Mouse (Mus musculus) neural tube, embryonic 13.5 days (tissue): ENCODE results near the gene Itga2b. TPM values are rescaled to one million over a fixed set of nuclear protein-coding genes. Genes with fewer than 3 reads are reported as not detected.

Source experiments
- ATAC-seq: fragments of 200-750 bp; cut with Nextera tagmentation; 2 replicates; pipeline ENCODE4 v1.8.0; 2017; ENCODE audit warnings: low read depth, mild to moderate bottlenecking, moderate TSS enrichment, moderate library complexity
- H3K27ac ChIP-seq: fragments of 300-500 bp; sonication (generic); replicated peaks from 2 replicates; pipeline ENCODE4 v1.5.1; 2015; ENCODE audit warnings: moderate library complexity, mild to moderate bottlenecking, inconsistent platforms
- H3K27me3 ChIP-seq: fragments of 300-500 bp; sonication (generic); 2 replicates; pipeline ENCODE4 v1.6.1; 2015; ENCODE audit warnings: mild to moderate bottlenecking, inconsistent platforms
- H3K36me3 ChIP-seq: fragments of 300-500 bp; sonication (generic); 2 replicates; pipeline ENCODE4 v1.6.1; 2015; ENCODE audit warnings: mild to moderate bottlenecking, inconsistent platforms
- H3K4me1 ChIP-seq: fragments of 300-500 bp; sonication (generic); replicated peaks from 2 replicates; pipeline ENCODE4 v1.6.1; 2015; ENCODE audit warnings: inconsistent platforms
- H3K4me2 ChIP-seq: fragments of 300-500 bp; sonication (generic); 2 replicates; pipeline ENCODE4 v1.6.1; 2015; ENCODE audit warnings: inconsistent platforms, mild to moderate bottlenecking, moderate library complexity
- H3K4me3 ChIP-seq: fragments of 300-500 bp; sonication (generic); 2 replicates; pipeline ENCODE4 v1.5.1; 2015; ENCODE audit warnings: mild to moderate bottlenecking, inconsistent platforms
- H3K9ac ChIP-seq: fragments of 300-500 bp; sonication (generic); 2 replicates; pipeline ENCODE4 v1.6.1; 2015; ENCODE audit warnings: moderate library complexity, mild to moderate bottlenecking, inconsistent platforms
- H3K9me3 ChIP-seq: fragments of 300-500 bp; sonication (generic); 2 replicates; pipeline ENCODE4 v1.6.1; 2016; ENCODE audit warnings: inconsistent platforms
- WGBS: fragments of 180-500 bp; shearing (Covaris S2); methylation state at CpG from one replicate; pipeline ENCODE4 v1.1.7; 2015; 5-methylcytosine and 5-hydroxymethylcytosine counted together
- polyA plus RNA-seq: library from polyadenylated mRNA; unstranded; fragments of >200 nt; fragmentation: Nextera tagmentation; extraction: Ambion mirVana; gene quantifications from 2 replicates; pipeline ENCODE4 v1.2.1, GENCODE M21; 2015

Itga2b gene
- polyA plus RNA-seq, result 5.7 and 6.2 TPM in 2 replicates

GRCm38 (mm10) chr11:102469648-102470357, at the start of gene Itga2b:
Gene Itga2b, minus strand, starts transcription at chr11:102470122.
- peaks cover 9% of the 10 kb centered on the region for H3K27me3 ChIP-seq
- H3K4me2 ChIP-seq, result no peak within 1 kb of the TSS
- H3K9ac ChIP-seq, result no peak within 1 kb of the TSS
- peaks cover 6% of the 10 kb centered on the region for H3K36me3 ChIP-seq
- 61% methylated on average over 11 of the region's 11 CpGs for WGBS
- no peaks in the 10 kb centered on the region for H3K9me3 ChIP-seq
- no peak within 1 kb of the TSS for H3K4me3 ChIP-seq
- peaks cover 24% of the 10 kb centered on the region for H3K4me1 ChIP-seq
- H3K27ac ChIP-seq, result no peak within 1 kb of the TSS
- ATAC-seq, result no peak

GRCm38 (mm10) chr11:102514793-102515424, 45.0 kb upstream of the Itga2b start:
- Histone ChIP-seq H3K4me2 (no peak overlapping the region), H3K27me3 (no peaks in the 10 kb centered on the region), H3K27ac (no peak overlapping the region), H3K36me3 (peaks cover 22% of the 10 kb centered on the region), H3K9ac (no peak overlapping the region), H3K4me1 (no peaks in the 10 kb centered on the region), H3K9me3 (no peaks in the 10 kb centered on the region), H3K4me3 (no peak overlapping the region)
- no peak for ATAC-seq
- 100% methylated on average over 1 of the region's 1 CpGs for WGBS

DNA sequence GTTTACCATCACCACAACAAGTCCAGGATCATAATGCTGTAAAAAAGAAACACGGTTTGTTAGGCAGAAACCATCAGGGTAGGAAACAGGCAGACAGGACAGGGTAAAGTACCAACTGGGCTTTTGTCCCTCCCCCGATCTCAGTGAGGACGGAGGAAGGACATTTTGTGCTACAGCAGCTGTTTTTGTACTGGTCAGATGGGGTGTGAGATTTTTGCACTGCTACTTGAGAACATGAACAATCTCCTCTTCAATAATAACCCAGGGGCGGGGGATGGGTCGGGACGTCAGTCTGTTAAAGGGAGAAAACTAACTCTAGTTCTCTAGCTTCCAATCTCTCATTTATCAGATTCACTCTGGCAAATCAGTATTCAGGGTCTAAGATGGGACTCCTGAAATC, 40.3 kb upstream of the Itga2b start:
- H3K4me3 ChIP-seq, result no peak overlapping the region
- H3K9me3 ChIP-seq, result no peaks in the 10 kb centered on the region
- peaks cover 23% of the 10 kb centered on the region for H3K36me3 ChIP-seq
- no peak overlapping the region for H3K4me2 ChIP-seq
- no peaks in the 10 kb centered on the region for H3K27me3 ChIP-seq
- H3K9ac ChIP-seq, result no peak overlapping the region
- WGBS, result 68% methylated on average over 6 of the region's 6 CpGs
- H3K4me1 ChIP-seq, result no peaks in the 10 kb centered on the region
- no peak overlapping the region for H3K27ac ChIP-seq
- ATAC-seq, result no peak

- H3K9ac ChIP-seq, result no peak overlapping the region
- no peak overlapping the region for H3K4me3 ChIP-seq
- H3K4me2 ChIP-seq, result no peak overlapping the region
- peaks cover 64% of the 10 kb centered on the region for H3K36me3 ChIP-seq
- H3K4me1 ChIP-seq, result no peaks in the 10 kb centered on the region
- WGBS, result 82% methylated on average over 2 of the region's 2 CpGs
- ATAC-seq, result no peak
- no peak overlapping the region for H3K27ac ChIP-seq
- H3K9me3 ChIP-seq, result no peaks in the 10 kb centered on the region
- H3K27me3 ChIP-seq, result no peaks in the 10 kb centered on the region
Observed at GRCm38 (mm10) chr11:102496732-102497131, 26.8 kb upstream of the Itga2b start.

- Histone ChIP-seq H3K4me3 (no peak overlapping the region), H3K36me3 (peaks cover 69% of the 10 kb centered on the region), H3K4me2 (no peak overlapping the region)
Observed at GRCm38 (mm10) chr11:102496206-102496605, 26.3 kb upstream of the Itga2b start.

GRCm38 (mm10) chr11:102495742-102496141, 25.8 kb upstream of the Itga2b start:
- WGBS, result 97% methylated on average over 5 of the region's 5 CpGs
- ATAC-seq, result no peak
- H3K4me1 ChIP-seq, result no peaks in the 10 kb centered on the region

More at GRCm38 (mm10) chr11:102496206-102496605, 26.3 kb upstream of the Itga2b start:
- Histone ChIP-seq H3K27me3 (no peaks in the 10 kb centered on the region), H3K4me1 (no peaks in the 10 kb centered on the region), H3K9me3 (no peaks in the 10 kb centered on the region), H3K9ac (no peak overlapping the region), H3K27ac (no peak overlapping the region)
- ATAC-seq, result no peak
- WGBS, result 91% methylated on average over 2 of the region's 2 CpGs

DNA sequence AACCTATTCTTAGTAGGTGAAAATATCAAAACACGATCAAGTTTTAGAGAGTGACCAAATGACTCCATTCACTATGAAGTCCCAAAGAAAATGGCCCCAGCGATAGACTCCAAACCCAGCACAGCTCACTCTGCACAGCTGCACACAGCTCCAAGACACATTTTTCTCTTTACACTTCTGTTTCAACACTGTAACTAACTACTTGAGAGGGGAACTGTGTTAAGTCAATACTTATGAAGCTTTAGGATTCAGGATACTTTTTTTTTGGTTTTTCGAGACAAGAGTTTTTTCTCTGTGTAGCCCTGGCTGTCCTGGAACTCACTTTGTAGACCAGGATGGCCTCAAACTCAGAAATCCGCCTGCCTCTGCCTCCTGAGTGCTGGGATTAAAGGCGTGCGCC, 25.2 kb upstream of the Itga2b start:
- Histone ChIP-seq H3K27ac (no peak overlapping the region), H3K9me3 (no peaks in the 10 kb centered on the region), H3K9ac (no peak overlapping the region), H3K4me3 (no peak overlapping the region), H3K27me3 (no peaks in the 10 kb centered on the region), H3K4me1 (no peaks in the 10 kb centered on the region), H3K36me3 (peaks cover 62% of the 10 kb centered on the region), H3K4me2 (no peak overlapping the region)
- no peak for ATAC-seq
- WGBS, result 95% methylated on average over 6 of the region's 6 CpGs

More at GRCm38 (mm10) chr11:102495742-102496141, 25.8 kb upstream of the Itga2b start:
- Histone ChIP-seq H3K9me3 (no peaks in the 10 kb centered on the region), H3K36me3 (peaks cover 68% of the 10 kb centered on the region), H3K9ac (no peak overlapping the region), H3K4me2 (no peak overlapping the region), H3K27me3 (no peaks in the 10 kb centered on the region), H3K27ac (no peak overlapping the region), H3K4me3 (no peak overlapping the region)

GRCm38 (mm10) chr11:102494063-102494650, 24.2 kb upstream of the Itga2b start:
- Histone ChIP-seq H3K36me3 (peaks cover 54% of the 10 kb centered on the region), H3K9me3 (no peaks in the 10 kb centered on the region)
- 82% methylated on average over 7 of the region's 7 CpGs for whole genome bisulfite sequencing

GRCm38 (mm10) chr11:102493241-102493640, 23.3 kb upstream of the Itga2b start:
- no peak overlapping the region for H3K4me2 ChIP-seq
- no peaks in the 10 kb centered on the region for H3K9me3 ChIP-seq
- no peaks in the 10 kb centered on the region for H3K27me3 ChIP-seq
- no peak for ATAC-seq
- no peaks in the 10 kb centered on the region for H3K4me1 ChIP-seq
- no peak overlapping the region for H3K9ac ChIP-seq
- WGBS, result 88% methylated on average over 2 of the region's 2 CpGs
- H3K36me3 ChIP-seq, result peaks cover 50% of the 10 kb centered on the region
- no peak overlapping the region for H3K4me3 ChIP-seq
- no peak overlapping the region for H3K27ac ChIP-seq

More at GRCm38 (mm10) chr11:102494063-102494650, 24.2 kb upstream of the Itga2b start:
- Histone ChIP-seq H3K27ac (no peak overlapping the region), H3K9ac (no peak overlapping the region), H3K4me1 (no peaks in the 10 kb centered on the region), H3K4me2 (no peak overlapping the region), H3K27me3 (no peaks in the 10 kb centered on the region), H3K4me3 (no peak overlapping the region)
- ATAC-seq, result no peak

GRCm38 (mm10) chr11:102487901-102488300, 18.0 kb upstream of the Itga2b start:
- Histone ChIP-seq H3K4me2 (no peak overlapping the region), H3K36me3 (peaks cover 55% of the 10 kb centered on the region), H3K4me3 (no peak overlapping the region), H3K27me3 (no peaks in the 10 kb centered on the region), H3K4me1 (no peaks in the 10 kb centered on the region), H3K27ac (no peak overlapping the region), H3K9me3 (no peaks in the 10 kb centered on the region), H3K9ac (no peak overlapping the region)
- WGBS, result 84% methylated on average over 2 of the region's 2 CpGs
- ATAC-seq, result no peak

DNA sequence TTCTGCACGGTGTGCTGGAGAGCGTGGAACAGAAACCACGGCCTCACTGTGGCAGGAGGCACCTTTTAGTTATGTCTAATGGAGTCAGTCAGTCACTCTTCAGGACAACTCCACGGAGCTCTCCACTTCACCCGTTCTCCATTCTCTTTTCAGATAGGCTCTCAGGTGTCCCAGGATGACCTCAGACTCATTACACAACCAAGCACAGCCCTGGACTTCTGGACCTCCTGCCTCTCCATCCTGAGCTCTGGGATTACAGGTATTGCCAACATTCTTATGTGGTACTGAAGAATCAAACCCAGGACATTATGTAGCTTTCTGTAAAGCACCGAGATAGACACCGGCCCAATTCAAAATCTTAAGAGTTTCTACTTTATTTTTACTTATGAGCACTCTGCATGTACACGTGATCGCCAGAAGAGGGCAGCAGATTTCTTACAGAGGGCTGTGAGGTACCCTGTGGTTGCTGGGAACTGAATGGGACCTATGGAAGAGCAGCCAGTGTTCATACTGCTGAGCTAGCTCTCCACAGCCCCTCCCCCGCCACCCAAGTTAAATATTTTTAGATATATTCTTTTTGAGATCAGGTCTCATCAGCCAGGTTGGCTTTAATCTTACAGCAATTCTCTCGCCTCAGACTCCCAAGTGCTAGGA, 16.9 kb upstream of the Itga2b start:
- Histone ChIP-seq H3K27me3 (no peaks in the 10 kb centered on the region), H3K4me3 (no peak overlapping the region), H3K4me1 (no peaks in the 10 kb centered on the region), H3K4me2 (no peak overlapping the region), H3K9ac (no peak overlapping the region), H3K27ac (no peak overlapping the region), H3K36me3 (peaks cover 56% of the 10 kb centered on the region), H3K9me3 (no peaks in the 10 kb centered on the region)
- ATAC-seq, result peak; percentile 83
- 70% methylated on average over 11 of the region's 11 CpGs for WGBS

DNA sequence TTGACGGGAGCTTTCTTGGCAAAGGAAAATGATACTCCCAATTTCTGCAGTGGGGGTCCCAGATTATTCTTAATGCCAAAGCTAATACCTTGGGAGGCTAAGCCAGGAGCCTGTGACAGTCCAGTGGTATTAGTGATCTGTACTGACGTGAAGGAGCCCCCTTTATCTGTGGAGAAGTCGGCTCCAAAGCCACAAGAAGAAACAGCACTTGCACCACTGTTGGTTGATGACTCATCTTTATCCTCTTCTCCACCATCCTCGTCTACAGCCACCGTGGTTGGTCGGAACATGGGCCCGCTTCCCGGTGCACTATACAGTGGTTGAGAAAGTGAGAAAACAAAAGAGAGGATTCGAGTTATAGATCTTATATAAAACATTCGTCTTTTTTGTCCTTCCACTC, 11.9 kb upstream of the Itga2b start:
- H3K4me2 ChIP-seq, result no peak overlapping the region
- H3K4me3 ChIP-seq, result no peak overlapping the region
- H3K27me3 ChIP-seq, result no peaks in the 10 kb centered on the region
- H3K36me3 ChIP-seq, result peaks cover 87% of the 10 kb centered on the region
- H3K4me1 ChIP-seq, result no peaks in the 10 kb centered on the region
- WGBS, result 95% methylated on average over 10 of the region's 10 CpGs
- H3K9ac ChIP-seq, result no peak overlapping the region
- no peak for ATAC-seq
- H3K9me3 ChIP-seq, result no peaks in the 10 kb centered on the region
- H3K27ac ChIP-seq, result no peak overlapping the region
